Mouse (Mus musculus) embryonic stem cell, embryonic (primary cell): ENCODE results near the gene Enah.

Experiments used
- CTCF ChIA-PET, 4 experiments: fragments of 300-600 bp in 2 of 4; fragments of 350-600 bp in 2 of 4; sonication (Branson Sonifier 250); formaldehyde crosslinking; loops; one replicate each; lab custom pipeline; 2022; ENCODE audit warnings: inconsistent platforms in 2 of 4; lab: Charles Lee
- POLR2A ChIA-PET, 4 experiments: fragments of 300-600 bp in 2 of 4; fragments of 350-600 bp in 2 of 4; sonication (Branson Sonifier 250); formaldehyde crosslinking; loops; one replicate each; lab custom pipeline; 2022; ENCODE audit warnings: antibody characterized with exemption in 4 of 4, inconsistent platforms in 1 of 4; lab: Charles Lee

The Enah gene

DNA sequence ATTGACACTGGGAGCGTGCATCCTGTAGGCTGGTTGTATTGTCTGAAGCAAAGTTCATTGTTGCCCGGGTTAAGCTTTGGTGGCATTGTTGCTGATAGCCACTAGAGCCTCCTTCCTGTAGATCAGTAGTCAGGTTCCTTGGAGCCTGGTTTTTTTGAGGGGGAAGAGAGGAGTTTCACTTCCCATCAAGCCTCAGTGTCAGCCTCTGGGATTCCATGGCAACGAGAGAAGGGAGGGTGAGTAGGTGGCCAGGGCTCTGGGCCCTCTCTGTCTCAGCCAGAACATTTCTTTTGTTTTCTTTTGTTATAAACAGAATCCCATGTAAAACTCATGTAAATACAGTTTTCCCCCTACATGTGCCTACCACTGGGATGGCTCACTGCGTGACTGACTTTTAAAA, 25.4 kb upstream of the Enah start:
- POLR2A ChIA-PET = interaction anchor here in 3 of 4 experiments (0.9 to 3.4 kb wide), 22 partner anchors 8 to 58 kb away, joined by 3 to 15 read pairs (median 4); no protein-coding TSS in a partner anchor

DNA sequence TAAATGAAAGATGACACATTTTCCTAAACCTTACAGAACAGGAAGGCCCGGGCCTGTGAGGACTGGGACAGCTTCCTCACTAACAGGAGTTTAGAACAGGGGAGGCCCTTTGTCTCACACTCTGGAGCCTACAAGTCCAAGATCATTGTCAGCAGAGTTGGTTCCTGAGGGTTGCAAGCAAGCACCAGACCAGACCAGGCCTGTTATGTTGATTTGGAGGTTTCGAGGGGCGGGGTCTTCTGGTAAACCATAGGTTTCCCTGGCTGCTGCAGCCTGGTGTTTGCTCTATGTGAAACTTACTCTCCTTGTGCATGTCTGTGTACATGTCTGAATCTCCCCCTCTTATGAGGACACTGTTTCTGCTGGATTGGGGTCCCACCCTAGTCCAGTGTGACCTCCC, 20.7 kb upstream of the Enah start:
- POLR2A ChIA-PET = interaction anchor here in 2 of 4 experiments (0.8 to 1.1 kb wide), 4 partner anchors 9 to 12 kb away, joined by 3 to 7 read pairs (median 4); no protein-coding TSS in a partner anchor
- CTCF ChIA-PET = no interaction called here

More for the DNA sequence above, 25.4 kb upstream of the Enah start:
- CTCF ChIA-PET = no interaction called here

DNA sequence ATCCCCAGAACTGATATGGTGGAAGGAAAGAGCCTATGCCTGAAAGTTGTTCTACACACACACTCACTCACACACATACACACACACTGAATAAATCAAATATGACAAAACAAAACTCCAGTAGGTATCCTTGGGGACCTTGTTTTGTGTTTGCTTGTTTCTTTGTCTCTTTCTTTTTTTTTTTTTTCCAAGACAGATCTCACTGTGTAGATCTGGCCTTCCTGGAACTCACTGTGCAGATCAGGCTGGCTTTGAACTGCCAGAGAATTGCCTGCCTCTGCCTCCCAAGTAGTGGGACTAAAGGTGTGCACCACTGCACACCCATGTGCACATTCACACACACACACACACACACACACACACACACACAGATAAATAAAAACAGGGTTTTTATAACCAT, 12.0 kb upstream of the Enah start:
- CTCF ChIA-PET = interaction anchor here in 2 of 4 experiments (0.6 to 0.7 kb wide), 2 partner anchors 10 to 79 kb away, joined by 3 read pairs; no protein-coding TSS in a partner anchor
- POLR2A ChIA-PET = interaction anchor here (0.6 to 12.0 kb wide), 29 partner anchors 7 to 141 kb away, joined by 3 to 170 read pairs (median 6); partner anchors contain the start of genes Enah (in 3 of the 4) and Srp9 (in 3 of the 4)

DNA sequence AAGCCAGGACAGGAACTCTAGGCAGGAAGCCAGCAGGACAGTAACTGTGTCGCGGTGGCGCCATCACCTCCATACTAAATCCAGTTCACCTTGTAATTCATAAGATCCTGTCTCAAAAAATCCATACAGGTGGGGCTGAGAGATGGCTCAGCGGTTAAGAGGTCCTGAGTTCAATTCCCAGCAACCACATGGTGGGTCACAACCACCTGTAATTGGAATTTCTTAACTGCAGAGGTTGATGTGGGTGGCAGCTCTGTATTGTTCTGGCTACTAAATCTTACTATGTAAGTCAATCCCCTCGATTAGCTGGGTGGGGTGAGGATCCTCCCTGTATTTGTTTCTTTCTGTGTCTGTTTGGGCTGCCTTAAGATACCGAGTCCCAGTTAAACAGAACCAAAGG, 11.3 kb upstream of the Enah start:
- CTCF ChIA-PET = interaction anchor here in 2 of 4 experiments (0.7 to 0.9 kb wide), 2 partner anchors 8 to 11 kb away, joined by 3 read pairs; no protein-coding TSS in a partner anchor
- POLR2A ChIA-PET = interaction anchor here (0.6 to 12.0 kb wide), 40 partner anchors 8 to 189 kb away, joined by 3 to 170 read pairs (median 5); partner anchors contain the start of genes Enah (in 4 of the 4) and Srp9 (in 3 of the 4)

DNA sequence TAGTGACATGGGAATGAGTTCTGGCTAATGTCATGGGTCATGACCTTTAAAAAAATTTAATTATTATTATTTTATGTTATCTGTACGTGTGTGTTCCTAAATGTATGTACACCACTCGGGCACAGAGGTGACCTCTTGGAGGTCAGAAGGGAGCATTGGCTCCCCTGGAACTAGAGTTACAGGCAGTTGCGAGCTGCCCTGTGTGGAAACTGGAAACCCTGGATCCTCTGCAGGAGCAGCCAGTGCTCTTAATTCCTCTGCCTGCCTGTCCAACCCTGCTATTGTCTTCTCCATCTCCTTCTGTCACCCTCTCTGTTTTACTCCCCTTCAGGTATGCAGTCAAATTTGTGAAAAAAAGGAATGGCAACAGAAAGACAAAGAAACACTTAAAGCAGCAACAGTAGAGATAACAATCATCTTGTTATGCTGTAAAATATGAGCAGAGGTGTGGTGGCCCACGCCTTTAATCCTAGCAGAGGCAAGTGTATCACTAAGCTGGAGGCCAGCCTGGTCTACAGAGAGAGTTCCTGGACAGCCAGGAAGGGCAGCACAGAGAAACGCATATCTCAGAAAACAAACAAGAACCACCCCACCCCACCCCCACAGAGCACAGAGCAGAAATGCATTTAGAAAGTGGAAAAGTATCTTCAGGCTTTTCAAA, 10.3 kb upstream of the Enah start:
- ChIA-PET POLR2A (interaction anchor here (0.6 to 12.0 kb wide), 53 partner anchors 8 to 188 kb away, joined by 3 to 170 read pairs (median 4); partner anchors contain the start of genes Enah (in 4 of the 4) and Srp9 (in 3 of the 4)), CTCF (interaction anchor here in 2 of 4 experiments (0.6 to 0.9 kb wide), 2 partner anchors 9 to 757 kb away, joined by 3 to 4 read pairs; no protein-coding TSS in a partner anchor)

DNA sequence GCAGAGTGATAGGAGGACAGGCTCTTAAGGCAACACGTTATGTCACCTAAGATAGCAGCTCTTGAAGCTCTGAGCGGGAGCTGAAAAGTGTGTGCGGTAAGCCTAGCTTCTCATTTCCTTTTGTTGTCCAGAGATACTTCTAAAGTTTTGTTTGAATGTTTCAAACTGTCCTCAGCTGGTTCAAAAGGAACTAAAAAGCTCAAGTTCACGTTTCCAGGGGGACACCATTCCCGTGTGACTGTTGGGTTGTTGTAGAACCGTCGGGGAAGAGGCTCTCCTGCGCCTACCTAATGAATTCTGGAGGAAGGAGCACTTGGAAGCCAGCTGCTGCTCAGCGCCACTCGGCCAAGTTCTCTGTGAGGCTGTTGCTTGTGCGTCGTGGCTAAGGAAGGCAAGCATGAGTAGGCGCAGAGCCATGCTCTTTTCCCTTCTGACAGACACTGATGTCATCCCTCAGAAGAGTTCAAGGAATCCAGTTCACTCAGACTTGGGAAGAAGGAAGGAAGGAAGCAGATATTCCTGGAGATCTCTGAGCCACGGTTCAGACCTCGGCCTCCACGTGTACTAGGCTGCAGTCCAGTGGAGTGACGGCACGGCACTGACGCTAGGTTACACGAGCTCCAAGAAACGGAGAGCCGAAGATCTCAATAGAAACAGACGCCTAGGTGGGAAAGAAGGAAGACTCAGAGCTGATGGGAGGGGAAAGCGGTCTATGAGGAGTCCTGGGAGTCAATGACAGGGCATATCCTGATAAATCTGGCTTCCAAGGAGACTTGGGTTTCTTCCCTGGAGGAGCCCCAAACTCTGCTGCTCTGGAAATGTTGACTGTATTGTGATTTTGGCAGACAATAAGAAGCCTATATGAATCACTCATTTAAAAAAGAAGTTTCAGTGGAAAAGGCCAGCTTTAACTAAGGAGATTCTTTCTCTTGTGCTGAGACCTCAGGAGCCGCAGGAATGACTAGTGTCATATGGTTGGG, 8.7 kb upstream of the Enah start:
- POLR2A ChIA-PET = interaction anchor here (0.6 to 12.0 kb wide), 67 partner anchors 8 to 313 kb away, joined by 3 to 170 read pairs (median 4); partner anchors contain the start of genes Enah (in 3 of the 4), Srp9 (in 2 of the 4), Fbxo28 (in 1 of the 4) and Lbr (in 1 of the 4)
- CTCF ChIA-PET = interaction anchor here in 2 of 4 experiments (0.6 to 0.7 kb wide), 3 partner anchors 22 to 1165 kb away, joined by 3 to 4 read pairs (median 3); no protein-coding TSS in a partner anchor

DNA sequence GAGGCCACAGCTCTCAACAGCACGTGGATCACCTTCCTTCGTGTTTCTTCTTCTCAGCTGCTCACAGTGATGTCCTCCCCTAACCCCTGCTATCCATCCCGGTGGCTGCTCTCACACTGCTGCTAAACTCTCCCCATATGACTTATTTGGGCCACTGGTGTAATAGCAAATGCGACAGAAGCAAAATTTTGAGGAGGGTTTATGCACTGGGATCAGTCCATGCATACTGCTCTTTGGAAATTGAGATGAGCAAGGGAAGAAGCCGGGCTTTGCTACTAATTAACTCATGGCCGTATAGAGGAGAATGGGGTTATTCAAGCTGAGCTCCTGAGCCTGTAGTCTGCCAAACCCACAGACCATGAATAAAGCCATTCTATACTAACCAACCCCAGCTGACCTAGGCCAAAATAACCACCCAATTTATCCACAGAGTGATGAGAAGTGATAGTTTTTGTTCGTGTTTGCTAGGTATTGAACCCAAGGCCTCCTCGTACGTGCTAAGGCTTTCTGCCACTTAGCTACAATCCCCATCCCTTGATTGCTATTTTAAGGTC, 7.7 kb upstream of the Enah start:
- CTCF ChIA-PET = interaction anchor here in 2 of 4 experiments (0.6 to 0.7 kb wide), 3 partner anchors 21 to 1164 kb away, joined by 3 to 4 read pairs (median 3); no protein-coding TSS in a partner anchor

DNA sequence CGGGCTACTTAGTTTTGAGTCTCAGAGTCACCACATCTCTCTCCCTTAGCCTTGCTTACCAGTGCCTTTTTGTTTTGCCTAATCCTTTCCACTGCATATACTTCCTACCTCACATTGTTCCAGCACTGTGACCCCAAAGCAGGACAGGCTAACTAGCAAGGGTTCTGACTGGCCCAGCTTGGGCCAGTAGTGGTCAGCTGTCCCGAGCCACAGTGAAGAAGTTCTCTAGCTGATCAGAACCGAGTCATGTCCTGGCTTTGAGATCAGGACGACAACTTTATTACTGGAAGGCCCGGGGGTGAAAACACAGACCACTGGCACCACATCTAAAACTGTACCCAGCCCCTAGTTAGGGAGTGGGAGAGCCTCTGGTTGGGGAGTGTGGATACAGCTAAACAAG, 7.0 kb upstream of the Enah start:
- CTCF ChIA-PET = no interaction called here
- POLR2A ChIA-PET = interaction anchor here in 3 of 4 experiments (0.9 to 12.0 kb wide), 12 partner anchors 8 to 182 kb away, joined by 3 to 170 read pairs (median 4); partner anchors contain the start of gene Enah (in 2 of the 3)

More for the DNA sequence above, 7.7 kb upstream of the Enah start:
- POLR2A ChIA-PET = interaction anchor here in 3 of 4 experiments (0.8 to 12.0 kb wide), 54 partner anchors 8 to 314 kb away, joined by 3 to 170 read pairs (median 5); partner anchors contain the start of genes Enah (in 3 of the 3), Srp9 (in 2 of the 3) and Fbxo28 (in 1 of the 3)

DNA sequence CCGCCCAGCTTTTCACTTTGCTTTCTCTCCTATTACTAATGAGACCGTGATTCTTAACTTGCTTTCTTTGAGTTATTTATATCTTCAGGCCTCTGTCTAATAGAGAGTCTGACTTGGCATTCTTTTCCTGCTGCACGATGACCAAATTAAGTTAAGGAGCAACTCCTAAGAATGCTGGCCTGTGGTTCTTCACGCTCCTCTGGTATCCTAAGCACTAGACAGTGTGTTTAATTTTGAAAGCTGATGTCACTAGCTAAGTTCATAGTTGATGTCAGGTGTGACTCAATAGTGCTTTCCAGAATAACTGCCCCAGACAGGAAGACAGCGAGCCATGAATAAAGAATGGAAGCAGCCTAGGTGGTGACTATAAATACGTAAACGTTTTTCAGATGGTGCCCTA, 6.3 kb upstream of the Enah start:
- ChIA-PET POLR2A (interaction anchor here in 2 of 4 experiments (0.8 to 12.0 kb wide), 5 partner anchors 7 to 43 kb away, joined by 3 to 170 read pairs (median 4); partner anchors contain the start of gene Enah (in 2 of the 2)), CTCF (no interaction called here)

DNA sequence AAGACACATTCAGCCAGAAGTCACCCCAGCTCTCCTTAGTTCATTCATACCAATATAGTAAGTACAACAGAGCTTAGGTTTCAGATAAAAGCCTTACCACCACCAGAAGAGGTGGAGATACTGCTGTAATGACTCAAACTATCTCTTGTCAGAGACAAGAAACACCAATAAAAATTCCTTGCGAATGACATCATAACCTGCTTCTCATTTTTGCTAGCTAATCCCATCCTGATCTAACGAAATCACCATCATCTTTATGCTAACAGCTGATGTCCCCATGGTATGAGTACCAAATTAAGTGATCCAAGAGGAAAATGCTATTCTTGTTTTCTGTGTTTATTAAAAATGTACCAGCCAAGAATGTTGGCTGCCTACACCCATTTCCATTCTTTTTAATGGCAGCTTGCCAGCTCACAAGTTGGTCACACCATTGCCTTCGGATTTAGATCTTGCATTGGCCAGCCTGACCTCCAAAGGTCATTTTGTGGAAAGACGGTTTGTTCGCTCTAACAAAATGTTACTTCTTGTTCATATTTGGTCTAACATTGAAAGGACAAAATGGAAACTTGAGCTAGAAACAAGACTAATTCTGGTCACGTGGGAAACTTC, 2.0 kb upstream of the Enah start:
- ChIA-PET CTCF (interaction anchor here in 1 of 4 experiments (0.7 to 1.2 kb wide), 2 partner anchors 20 to 122 kb away, joined by 3 read pairs; no protein-coding TSS in a partner anchor), POLR2A (interaction anchor here (1.0 to 10.8 kb wide), 29 partner anchors 8 to 1132 kb away, joined by 3 to 170 read pairs (median 5); partner anchors contain the start of gene Srp9 (in 2 of the 4))

DNA sequence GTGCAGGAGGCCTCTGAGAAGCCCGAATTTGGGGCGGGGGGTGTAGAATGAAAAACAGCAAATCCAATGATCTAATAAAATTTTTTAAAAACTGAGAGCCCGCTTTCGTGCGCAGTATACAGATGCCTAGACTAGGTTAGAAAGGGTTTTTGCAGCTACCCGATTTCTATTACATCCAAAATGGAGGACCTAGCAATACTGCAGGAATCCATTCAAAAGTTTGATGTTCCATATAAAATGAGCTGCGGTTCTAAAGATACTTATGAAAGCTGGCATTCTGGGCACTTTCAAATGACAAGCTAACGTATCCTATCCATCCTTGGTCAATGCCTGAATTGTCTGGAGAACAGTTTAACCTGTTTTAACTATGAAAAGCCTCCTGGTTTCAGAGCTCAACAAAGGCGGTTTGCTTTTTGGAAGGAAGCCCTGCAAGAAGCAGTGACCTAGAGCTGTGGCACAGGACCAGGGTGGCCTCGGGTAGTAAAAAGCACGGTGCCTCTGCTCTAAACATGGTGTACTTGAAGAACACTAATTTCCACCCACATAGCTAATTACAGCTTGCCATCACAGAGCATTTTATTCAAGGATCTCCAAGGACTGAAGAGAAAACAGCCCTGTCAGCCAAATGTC, 1.2 kb upstream of the Enah start:
- ChIA-PET POLR2A (interaction anchor here (0.6 to 10.8 kb wide), 43 partner anchors 8 to 1131 kb away, joined by 3 to 170 read pairs (median 4); partner anchors contain the start of gene Srp9 (in 2 of the 4)), CTCF (interaction anchor here (0.5 to 1.2 kb wide), 7 partner anchors 19 to 251 kb away, joined by 3 to 10 read pairs (median 3); partner anchors contain the start of gene Srp9 (in 2 of the 4))

DNA sequence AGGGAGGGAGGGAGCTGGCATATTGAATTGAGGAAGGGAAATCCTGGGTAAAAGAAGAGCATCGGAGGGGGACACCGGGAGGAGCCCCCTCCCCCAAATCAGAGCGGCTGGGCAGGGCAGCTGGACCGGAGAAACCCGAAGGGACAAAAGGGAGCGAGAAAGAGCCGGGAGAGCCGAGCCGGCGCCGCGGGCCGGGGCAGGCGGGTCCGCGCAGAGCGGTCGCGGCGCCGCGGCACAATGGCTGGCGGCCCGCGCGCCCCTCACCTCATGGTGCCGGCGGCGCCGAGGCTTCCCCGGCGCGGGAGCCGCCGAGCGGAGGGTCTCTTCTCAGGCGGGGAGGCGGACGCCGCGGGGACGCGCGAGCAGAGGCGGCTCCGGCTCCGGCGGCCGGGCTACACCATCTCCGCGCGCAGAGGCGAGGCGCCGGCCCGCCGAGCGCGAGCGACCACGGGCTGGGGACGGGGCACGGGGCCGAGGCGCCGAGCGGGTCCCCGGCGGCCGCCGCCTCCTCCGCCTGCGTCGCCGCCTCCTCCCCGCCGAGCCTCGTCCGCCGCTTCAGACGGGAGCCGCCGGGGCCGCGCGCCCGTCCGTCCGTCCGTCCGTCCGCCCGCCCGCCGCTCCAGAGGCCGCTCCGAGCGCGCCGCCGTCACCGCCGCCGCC, 394 bp downstream of the Enah start:
- CTCF ChIA-PET = interaction anchor here in 1 of 4 experiments (1.4 kb wide), 1 partner anchor 105 kb away, joined by 3 read pairs; the partner anchor contains the start of gene Srp9
- POLR2A ChIA-PET = interaction anchor here (0.6 to 10.8 kb wide), 26 partner anchors 9 to 651 kb away, joined by 3 to 170 read pairs (median 4); partner anchors contain the start of gene Srp9 (in 1 of the 4)

DNA sequence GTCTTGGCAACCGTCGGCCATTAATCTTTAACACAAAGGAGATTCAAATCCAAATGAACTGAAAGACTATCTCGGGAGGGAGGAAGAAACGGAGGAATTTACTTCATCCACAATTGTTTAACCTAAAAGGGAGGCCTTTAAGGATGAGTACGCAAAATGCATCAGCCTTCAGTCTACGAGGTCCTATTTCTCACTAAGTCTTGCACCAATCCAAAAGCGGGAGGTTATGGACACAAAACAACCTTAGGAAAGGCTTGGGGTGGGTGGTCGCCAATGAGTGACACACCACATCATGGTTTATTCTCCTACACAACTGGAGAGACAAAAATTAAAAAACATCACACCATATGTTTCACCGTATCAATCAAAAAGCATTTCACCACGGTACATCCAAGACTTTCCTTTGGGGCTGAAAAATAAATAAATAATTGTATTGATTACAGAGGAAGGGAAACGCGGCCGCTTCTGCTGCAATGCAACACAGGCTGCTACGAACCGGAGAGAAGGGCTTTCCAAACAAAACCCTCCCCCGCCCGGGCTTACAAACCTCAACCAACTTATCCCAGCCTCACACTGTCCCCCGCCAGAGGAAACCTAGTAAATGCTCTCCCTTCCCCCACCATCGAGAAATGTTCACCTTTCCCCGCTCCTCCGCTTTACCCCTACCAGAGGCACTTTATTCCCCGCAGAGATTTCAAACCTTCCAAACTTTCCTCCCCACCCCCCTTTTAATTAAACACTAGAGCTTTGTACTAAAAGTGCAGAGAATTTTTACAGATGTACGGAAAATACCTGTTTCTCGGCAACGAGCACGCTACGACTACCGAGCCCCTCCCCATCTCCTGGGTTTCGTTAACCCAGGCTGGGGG, 1.2 kb downstream of the Enah start:
- CTCF ChIA-PET = interaction anchor here in 1 of 4 experiments (1.4 kb wide), 1 partner anchor 106 kb away, joined by 3 read pairs; the partner anchor contains the start of gene Srp9
- POLR2A ChIA-PET = interaction anchor here (0.6 to 10.8 kb wide), 33 partner anchors 9 to 652 kb away, joined by 3 to 170 read pairs (median 4); partner anchors contain the start of gene Srp9 (in 1 of the 4)

DNA sequence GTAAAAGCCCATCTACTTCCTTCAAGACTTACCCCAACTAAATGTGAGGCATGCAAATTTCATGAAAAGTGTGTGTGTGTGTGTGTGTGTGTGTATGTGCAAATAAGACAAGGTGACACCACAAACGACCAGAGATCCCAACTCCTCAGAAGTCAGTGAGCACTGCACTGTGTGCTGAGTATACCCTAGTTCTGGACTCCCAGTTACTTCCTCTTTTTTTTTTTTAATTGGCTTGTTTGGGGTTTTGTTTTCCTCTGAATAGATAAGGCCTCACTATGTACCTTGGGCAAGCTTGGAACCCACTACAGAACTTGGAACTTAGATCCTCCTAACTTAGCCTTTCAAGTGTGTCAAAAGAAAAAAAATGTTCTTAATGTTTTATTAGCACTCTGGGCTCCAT, 14.0 kb downstream of the Enah start:
- ChIA-PET CTCF (interaction anchor here in 1 of 4 experiments (1.1 kb wide), 1 partner anchor 82 kb away, joined by 3 read pairs; no protein-coding TSS in a partner anchor), POLR2A (interaction anchor here in 3 of 4 experiments (0.5 to 8.4 kb wide), 12 partner anchors 10 to 164 kb away, joined by 3 to 83 read pairs (median 3); no protein-coding TSS in a partner anchor)
